Mouse (Mus musculus) CH12.LX (cell line): Measurements from ENCODE around the gene Ifna12. TPM values are rescaled to one million over a fixed set of nuclear protein-coding genes. Genes with fewer than 3 reads are reported as not detected.
"Not testable (repeated sequence)": the region's sequence is repeated elsewhere in the genome, so short reads cannot be mapped to it uniquely, and the experiment has no call there.

Experiments
- DNase-seq: peaks from one replicate; pipeline ENCODE4 v3.0.0-alpha.2; 2013; ENCODE audit errors: extremely low read depth
- H3K27ac ChIP-seq: 2 replicates; pipeline ENCODE4 v1.5.1; 2012; ENCODE audit warnings: low read depth, mild to moderate bottlenecking, control low read depth, moderate library complexity; ENCODE audit not compliant: insufficient read depth
- H3K27me3 ChIP-seq: replicated peaks from 2 replicates; pipeline ENCODE3; 2012; ENCODE audit warnings: inconsistent platforms
- H3K36me3 ChIP-seq, 2 experiments: replicated peaks in 1 of 2; 2 replicates each; pipeline versions ENCODE3 to v1.6.1; 2012; ENCODE audit warnings: inconsistent platforms in 1 of 2, low read length in 1 of 2, mild to moderate bottlenecking in 1 of 2, mixed read lengths in 1 of 2, moderate library complexity in 1 of 2; ENCODE audit not compliant: control insufficient read depth in 1 of 2, insufficient read depth in 1 of 2
- H3K4me1 ChIP-seq, 2 experiments: 2 replicates each; pipeline ENCODE4 v1.6.1; 2012; ENCODE audit warnings: inconsistent platforms in 1 of 2, moderate library complexity in 1 of 2; ENCODE audit not compliant: insufficient read depth in 2 of 2, control insufficient read depth in 1 of 2
- H3K4me2 ChIP-seq: 2 replicates; pipeline ENCODE4 v1.6.1; 2012; ENCODE audit warnings: low read depth, mild to moderate bottlenecking, control low read depth; ENCODE audit not compliant: poor library complexity, insufficient read depth, severe bottlenecking
- H3K4me3 ChIP-seq, 3 experiments: fragments of 150-350 bp in 1 of 3; sonication (generic) in 1 of 3; replicated peaks in 1 of 3; 2 replicates each; pipeline versions ENCODE3 to v1.5.1; 2011 to 2012; ENCODE audit warnings: low read depth in 2 of 3, low read length in 2 of 3, mild to moderate bottlenecking in 2 of 3, moderate library complexity in 2 of 3, control low read depth in 1 of 3, improper control_type of control experiment in 1 of 3, inconsistent platforms in 1 of 3, mixed read lengths in 1 of 3; ENCODE audit not compliant: poor library complexity in 1 of 3
- H3K79me2 ChIP-seq: replicated peaks from 2 replicates; pipeline ENCODE4 v1.6.1; 2012; ENCODE audit warnings: mild to moderate bottlenecking, moderate library complexity; ENCODE audit not compliant: control insufficient read depth, poor library complexity, insufficient read depth, severe bottlenecking; ENCODE audit errors: extremely low read depth
- H3K9ac ChIP-seq: 2 replicates; pipeline ENCODE4 v1.6.1; 2012; ENCODE audit warnings: low read depth, mild to moderate bottlenecking, control low read depth, moderate library complexity; ENCODE audit not compliant: insufficient read depth
- H3K9me3 ChIP-seq: replicated peaks from 2 replicates; pipeline ENCODE3; 2012; ENCODE audit warnings: low read length, inconsistent platforms, mixed read lengths
- CHD1 ChIP-seq: IDR thresholded peaks from 2 replicates; pipeline ENCODE4 v1.6.1; 2012; ENCODE audit warnings: low read depth, low read length, improper control_type of control experiment, inconsistent platforms
- CTCF ChIP-seq, 2 experiments: IDR thresholded peaks in 1 of 2; conservative IDR thresholded peaks in 1 of 2; 2 replicates each; pipeline ENCODE4 v1.5.1; 2011 to 2012; ENCODE audit warnings: low read depth in 2 of 2, low read length in 2 of 2, improper control_type of control experiment in 1 of 2, inconsistent platforms in 1 of 2, mild to moderate bottlenecking in 1 of 2, moderate library complexity in 1 of 2
- E2F4 ChIP-seq: IDR thresholded peaks from 2 replicates; pipeline ENCODE4 v1.6.1; 2011; ENCODE audit warnings: low read depth, low read length, improper control_type of control experiment; ENCODE audit not compliant: insufficient replicate concordance
- ELF1 ChIP-seq: IDR thresholded peaks from 2 replicates; pipeline ENCODE4 v1.6.1; 2014; ENCODE audit warnings: low read depth, mild to moderate bottlenecking, inconsistent platforms, low read length, improper control_type of control experiment
- IRF4 ChIP-seq: IDR thresholded peaks from 2 replicates; pipeline ENCODE4 v1.6.1; 2014; ENCODE audit warnings: low read depth, mild to moderate bottlenecking, inconsistent platforms, low read length, improper control_type of control experiment
- MAFK ChIP-seq: IDR thresholded peaks from 2 replicates; pipeline ENCODE4 v1.6.1; 2011; ENCODE audit warnings: low read length, improper control_type of control experiment; ENCODE audit not compliant: insufficient replicate concordance
- MXI1 ChIP-seq: IDR thresholded peaks from 2 replicates; pipeline ENCODE4 v1.6.1; 2011; ENCODE audit warnings: mild to moderate bottlenecking, low read depth, low read length, improper control_type of control experiment
- MYC ChIP-seq: IDR thresholded peaks from 2 replicates; pipeline ENCODE4 v1.6.1; 2011; ENCODE audit warnings: low read depth, mild to moderate bottlenecking, improper control_type of control experiment, low read length
- POLR2A ChIP-seq: IDR thresholded peaks from 2 replicates; pipeline ENCODE4 v1.6.1; 2011; ENCODE audit warnings: low read depth, mild to moderate bottlenecking, improper control_type of control experiment, low read length
- RAD21 ChIP-seq: IDR thresholded peaks from 2 replicates; pipeline ENCODE4 v1.6.1; 2011; ENCODE audit warnings: low read depth, mild to moderate bottlenecking, low read length, improper control_type of control experiment, moderate library complexity
- SIN3A ChIP-seq: IDR thresholded peaks from 2 replicates; pipeline ENCODE4 v1.6.1; 2012; ENCODE audit warnings: low read length, improper control_type of control experiment, inconsistent platforms
- TCF12 ChIP-seq: IDR thresholded peaks from 2 replicates; pipeline ENCODE4 v1.6.1; 2014; ENCODE audit warnings: low read depth, mild to moderate bottlenecking, inconsistent platforms, low read length, improper control_type of control experiment
- USF1 ChIP-seq: IDR thresholded peaks from 2 replicates; pipeline ENCODE4 v1.6.1; 2014; ENCODE audit warnings: low read depth, mild to moderate bottlenecking, inconsistent platforms, low read length, improper control_type of control experiment
- ZC3H11A ChIP-seq: IDR thresholded peaks from 2 replicates; pipeline ENCODE4 v1.6.1; 2012; ENCODE audit warnings: low read depth, mild to moderate bottlenecking, inconsistent platforms, low read length, improper control_type of control experiment
- dilution Hi-C: fragments of 300-500 bp; cut with MboI; formaldehyde crosslinking; loops from 2 replicates; pipeline ENCODE4 v1.14.3; 2020; ENCODE audit warnings: low sequenced_read_pairs; ENCODE audit not compliant: extremely low pct_unique_long_range_greater_than_20kb, extremely low pct_ligation_motif_present
- in situ Hi-C: fragments of 300-500 bp; cut with MboI; formaldehyde crosslinking; loops from 3 replicates; pipeline ENCODE4 v1.14.3; 2019; ENCODE audit warnings: low sequenced_read_pairs, low pct_ligation_motif_present, low pct_unique_long_range_greater_than_20kb, mixed read lengths
- polyA plus RNA-seq: library from polyadenylated mRNA; unstranded; fragments of >175 nt; gene quantifications from 2 replicates; pipeline ENCODE4 v1.2.1, GENCODE M21; 2012; ENCODE audit warnings: low read depth; ENCODE audit not compliant: insufficient read length
- total RNA-seq, 2 experiments: library from RNA; depleted of rRNA; stranded (reverse); fragments of 300-350 nt in 1 of 2; fragments of >200 nt in 1 of 2; gene quantifications; 2 replicates each; pipeline ENCODE4 v1.2.3; 2012 to 2014

Ifna12 gene
- total and polyA plus RNA-seq, 3 experiments, result not detected

DNA sequence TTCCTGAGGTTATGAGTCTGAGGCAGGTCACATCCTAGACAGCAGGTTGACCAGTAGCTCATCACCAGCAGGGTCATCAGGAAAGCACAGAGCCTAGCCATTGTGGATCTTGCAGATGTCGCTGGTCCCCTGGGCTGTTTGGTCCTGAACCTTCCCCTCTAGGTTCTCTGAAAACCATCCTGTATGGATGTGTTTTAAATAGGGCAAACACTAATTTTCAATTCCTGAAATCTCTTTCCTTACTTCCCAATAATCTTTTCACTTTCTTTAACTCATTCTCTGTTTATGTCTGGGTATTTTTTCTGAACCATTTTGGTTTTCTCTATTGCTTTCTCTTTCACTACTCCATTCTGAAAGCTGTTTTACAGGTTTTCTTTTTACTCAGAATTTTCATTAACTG lies 31.5 kb downstream of the Ifna12 start, which contains the start of gene Ifna14:
TSS of gene Ifna14 (minus strand) at position 101 of the 400 bp plus-strand sequence.
- DNase-seq, result no peak
- Histone ChIP-seq H3K9ac (no peak within 1 kb of the TSS), H3K9me3 (no peaks in the 10 kb centered on the region), H3K36me3 (no peaks in the 10 kb centered on the region), H3K79me2 (no peaks in the 10 kb centered on the region), H3K4me3 (no peak within 1 kb of the TSS), H3K27me3 (no peaks in the 10 kb centered on the region), H3K27ac (no peak within 1 kb of the TSS), H3K4me2 (no peak within 1 kb of the TSS), H3K4me1 (no peaks in the 10 kb centered on the region)
- in situ Hi-C loops, result no loop called here
- dilution Hi-C loops, result no loop called here
- no peak for TF ChIP-seq MXI1
- TF ChIP-seq TCF12, result no peak
- TF ChIP-seq ZC3H11A, result no peak
- no peak for TF ChIP-seq SIN3A
- TF ChIP-seq POLR2A, result no peak
- no peak for TF ChIP-seq E2F4
- no peak for TF ChIP-seq MAFK
- TF ChIP-seq ELF1, result no peak
- TF ChIP-seq USF1, result no peak

DNA sequence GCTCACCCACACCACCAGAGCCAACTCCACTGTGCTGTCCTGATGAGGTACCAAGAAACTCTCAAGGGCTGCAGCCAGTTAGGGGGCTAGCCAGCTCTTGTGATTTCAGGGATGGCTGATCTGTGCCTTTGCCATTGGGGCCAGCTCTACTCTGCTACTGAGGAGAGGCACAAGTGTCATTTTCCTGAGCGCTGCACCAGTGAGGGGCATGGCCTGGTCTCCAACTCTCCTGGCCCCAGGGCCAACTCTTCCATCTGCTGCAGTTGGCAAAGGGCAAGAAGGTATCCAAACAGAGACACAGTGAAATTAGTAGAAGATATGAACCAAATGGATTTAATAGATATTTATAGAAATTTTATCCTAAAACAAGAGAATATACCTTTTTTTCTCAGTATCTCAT lies 41.4 kb downstream of the Ifna12 start:
- no peak for DNase-seq
- dilution Hi-C loops (no loop called here), in situ Hi-C loops (no loop called here)
- Histone ChIP-seq H3K4me3 (no peak overlapping the region), H3K9me3 (no peaks in the 10 kb centered on the region), H3K27me3 (no peaks in the 10 kb centered on the region), H3K79me2 (no peaks in the 10 kb centered on the region), H3K4me2 (no peak overlapping the region), H3K4me1 (no peaks in the 10 kb centered on the region), H3K36me3 (no peaks in the 10 kb centered on the region), H3K9ac (no peak overlapping the region), H3K27ac (no peak overlapping the region)
- TF ChIP-seq CTCF (conservative IDR thresholded peaks at IDR 0.05 in 1 of 2, IDR thresholded peaks at IDR 0.05 in 1 of 2; ENCODE audit: low read depth in 2 of 2, low read length in 2 of 2) (no peak), IRF4 (no peak), TCF12 (no peak), CHD1 (no peak), RAD21 (no peak), ZC3H11A (no peak), MYC (no peak)

DNA sequence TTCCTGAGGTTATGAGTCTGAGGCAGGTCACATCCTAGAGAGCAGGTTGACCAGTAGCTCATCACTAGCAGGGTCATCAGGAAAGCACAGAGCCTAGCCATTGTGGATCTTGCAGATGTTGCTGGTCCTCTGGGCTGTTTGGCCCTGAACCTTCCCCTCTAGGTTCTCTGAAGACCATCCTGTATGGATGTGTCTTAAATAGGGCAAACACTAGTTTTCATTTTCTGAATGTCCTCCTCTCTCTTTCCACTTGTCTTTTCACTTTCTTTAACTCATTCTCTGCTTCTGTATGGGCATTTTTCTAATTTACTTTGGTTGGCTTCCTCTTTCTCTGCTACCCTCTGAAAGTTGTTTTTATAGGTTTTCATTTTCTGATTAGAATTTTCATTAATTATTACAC lies 45.0 kb downstream of the Ifna12 start, which contains the start of gene Ifna15:
TSS of gene Ifna15 (minus strand) at position 101 of the 400 bp plus-strand sequence.
- H3K27ac ChIP-seq, H3K4me3 ChIP-seq, H3K9ac ChIP-seq, H3K79me2 ChIP-seq, in situ Hi-C loops, H3K27me3 ChIP-seq, dilution Hi-C loops, H3K9me3 ChIP-seq, H3K4me1 ChIP-seq, H3K4me2 ChIP-seq, DNase-seq, H3K36me3 ChIP-seq: not testable (repeated sequence)

Other genes starting within 250 kb of the Ifna12 start
Only the 20 nearest of the 32 such genes appear.
- 0.17 and 0.21 TPM in 2 replicates for gene Hacd4, start 164.4 kb downstream of the Ifna12 start, total RNA-seq (2012; rRNA removed)
- not detected in 2 replicates for gene Hacd4, start 164.4 kb downstream of the Ifna12 start, total RNA-seq (2014; rRNA removed)
- gene Hacd4, start 164.4 kb downstream of the Ifna12 start, polyA plus RNA-seq, result 0.16 TPM in 1 of 2 replicates, not detected in the other
- gene Ifnb1, start 80.6 kb downstream of the Ifna12 start, total RNA-seq (2012; rRNA removed), result not detected in 2 replicates
- not detected in 2 replicates for gene Ifnb1, start 80.6 kb downstream of the Ifna12 start, total RNA-seq (2014; rRNA removed)
- not detected in 2 replicates for gene Ifnb1, start 80.6 kb downstream of the Ifna12 start, polyA plus RNA-seq
- gene Ifna15, start 45.1 kb downstream of the Ifna12 start, total RNA-seq (2012; rRNA removed), result not detected in 2 replicates
- gene Ifna15, start 45.1 kb downstream of the Ifna12 start, total RNA-seq (2014; rRNA removed), result not detected in 2 replicates
- not detected in 2 replicates for gene Ifna15, start 45.1 kb downstream of the Ifna12 start, polyA plus RNA-seq
- not detected in 2 replicates for gene Ifna14, start 31.6 kb downstream of the Ifna12 start, total RNA-seq (2012; rRNA removed)
- gene Ifna14, start 31.6 kb downstream of the Ifna12 start, total RNA-seq (2014; rRNA removed), result not detected in 2 replicates
- gene Ifna14, start 31.6 kb downstream of the Ifna12 start, polyA plus RNA-seq, result not detected in 2 replicates
- gene Ifna9, start 11.0 kb downstream of the Ifna12 start, total RNA-seq (2012; rRNA removed), result not detected in 2 replicates
- not detected in 2 replicates for gene Ifna9, start 11.0 kb downstream of the Ifna12 start, total RNA-seq (2014; rRNA removed)
- gene Ifna9, start 11.0 kb downstream of the Ifna12 start, polyA plus RNA-seq, result not detected in 2 replicates
- gene C87499, start 31.0 kb upstream of the Ifna12 start, total RNA-seq (2012; rRNA removed), result not detected in 2 replicates
- gene C87499, start 31.0 kb upstream of the Ifna12 start, total RNA-seq (2014; rRNA removed), result not detected in 2 replicates
- not detected in 2 replicates for gene C87499, start 31.0 kb upstream of the Ifna12 start, polyA plus RNA-seq
- gene Ifna13, start 41.1 kb upstream of the Ifna12 start, total RNA-seq (2012; rRNA removed), result not detected in 2 replicates
- not detected in 2 replicates for gene Ifna13, start 41.1 kb upstream of the Ifna12 start, total RNA-seq (2014; rRNA removed)
- not detected in 2 replicates for gene Ifna13, start 41.1 kb upstream of the Ifna12 start, polyA plus RNA-seq
- gene Ifna16, start 73.5 kb upstream of the Ifna12 start, total RNA-seq (2012; rRNA removed), result not detected in 2 replicates
- not detected in 2 replicates for gene Ifna16, start 73.5 kb upstream of the Ifna12 start, total RNA-seq (2014; rRNA removed)
- not detected in 2 replicates for gene Ifna16, start 73.5 kb upstream of the Ifna12 start, polyA plus RNA-seq
- not detected in 2 replicates for gene Ifna2, start 80.5 kb upstream of the Ifna12 start, total RNA-seq (2012; rRNA removed)
- gene Ifna2, start 80.5 kb upstream of the Ifna12 start, total RNA-seq (2014; rRNA removed), result not detected in 2 replicates
- not detected in 2 replicates for gene Ifna2, start 80.5 kb upstream of the Ifna12 start, polyA plus RNA-seq
- not detected in 2 replicates for gene Ifnab, start 88.0 kb upstream of the Ifna12 start, total RNA-seq (2012; rRNA removed)
- gene Ifnab, start 88.0 kb upstream of the Ifna12 start, total RNA-seq (2014; rRNA removed), result not detected in 2 replicates
- gene Ifnab, start 88.0 kb upstream of the Ifna12 start, polyA plus RNA-seq, result not detected in 2 replicates
- gene Gm26566, start 118.4 kb upstream of the Ifna12 start, total RNA-seq (2012; rRNA removed), result 10.2 and 11.9 TPM in 2 replicates
- not detected in 2 replicates for gene Gm26566, start 118.4 kb upstream of the Ifna12 start, total RNA-seq (2014; rRNA removed)
- gene Gm26566, start 118.4 kb upstream of the Ifna12 start, polyA plus RNA-seq, result 0.49 TPM in 1 of 2 replicates, not detected in the other
- gene Klhl9, start 119.1 kb upstream of the Ifna12 start, total RNA-seq (2012; rRNA removed), result 40.0 and 42.2 TPM in 2 replicates
- 51.6 and 55.2 TPM in 2 replicates for gene Klhl9, start 119.1 kb upstream of the Ifna12 start, total RNA-seq (2014; rRNA removed)
- gene Klhl9, start 119.1 kb upstream of the Ifna12 start, polyA plus RNA-seq, result 16.1 and 19.1 TPM in 2 replicates
- gene Gm13271, start 151.5 kb upstream of the Ifna12 start, total RNA-seq (2012; rRNA removed), result not detected in 2 replicates
- not detected in 2 replicates for gene Gm13271, start 151.5 kb upstream of the Ifna12 start, total RNA-seq (2014; rRNA removed)
- not detected in 2 replicates for gene Gm13271, start 151.5 kb upstream of the Ifna12 start, polyA plus RNA-seq
- gene Gm13283, start 156.7 kb upstream of the Ifna12 start, total RNA-seq (2012; rRNA removed), result not detected in 2 replicates
- gene Gm13283, start 156.7 kb upstream of the Ifna12 start, total RNA-seq (2014; rRNA removed), result not detected in 2 replicates
- gene Gm13283, start 156.7 kb upstream of the Ifna12 start, polyA plus RNA-seq, result not detected in 2 replicates
- not detected in 2 replicates for gene Gm13290, start 170.5 kb upstream of the Ifna12 start, total RNA-seq (2012; rRNA removed)
- gene Gm13290, start 170.5 kb upstream of the Ifna12 start, total RNA-seq (2014; rRNA removed), result not detected in 2 replicates
- gene Gm13290, start 170.5 kb upstream of the Ifna12 start, polyA plus RNA-seq, result not detected in 2 replicates
- not detected in 2 replicates for gene Gm13289, start 173.5 kb upstream of the Ifna12 start, total RNA-seq (2012; rRNA removed)
- not detected in 2 replicates for gene Gm13289, start 173.5 kb upstream of the Ifna12 start, total RNA-seq (2014; rRNA removed)
- gene Gm13289, start 173.5 kb upstream of the Ifna12 start, polyA plus RNA-seq, result not detected in 2 replicates
- not detected in 2 replicates for gene Gm13272, start 176.5 kb upstream of the Ifna12 start, total RNA-seq (2012; rRNA removed)
- gene Gm13272, start 176.5 kb upstream of the Ifna12 start, total RNA-seq (2014; rRNA removed), result not detected in 2 replicates
- gene Gm13272, start 176.5 kb upstream of the Ifna12 start, polyA plus RNA-seq, result not detected in 2 replicates
- not detected in 2 replicates for gene Ifnz, start 178.8 kb upstream of the Ifna12 start, total RNA-seq (2012; rRNA removed)
- not detected in 2 replicates for gene Ifnz, start 178.8 kb upstream of the Ifna12 start, total RNA-seq (2014; rRNA removed)
- not detected in 2 replicates for gene Ifnz, start 178.8 kb upstream of the Ifna12 start, polyA plus RNA-seq
- not detected in 2 replicates for gene Gm13276, start 182.3 kb upstream of the Ifna12 start, total RNA-seq (2012; rRNA removed)
- gene Gm13276, start 182.3 kb upstream of the Ifna12 start, total RNA-seq (2014; rRNA removed), result not detected in 2 replicates
- not detected in 2 replicates for gene Gm13276, start 182.3 kb upstream of the Ifna12 start, polyA plus RNA-seq
- gene Gm13277, start 185.3 kb upstream of the Ifna12 start, total RNA-seq (2012; rRNA removed), result not detected in 2 replicates
- gene Gm13277, start 185.3 kb upstream of the Ifna12 start, total RNA-seq (2014; rRNA removed), result not detected in 2 replicates
- gene Gm13277, start 185.3 kb upstream of the Ifna12 start, polyA plus RNA-seq, result not detected in 2 replicates